Mouse (Mus musculus): ENCODE measurements around the gene Kif1b.

The Kif1b gene

GRCm38 (mm10) chr4:149166215-149166946 lies 141.1 kb downstream of the Kif1b start, which contains the start of gene Pgd:
Gene Pgd, minus strand, starts transcription at chr4:149166771.
- DNase-seq, result peak; percentile 98

GRCm38 (mm10) chr4:149164150-149164549 lies 143.3 kb downstream of the Kif1b start:
- DNase-seq, result no peak

GRCm38 (mm10) chr4:149163196-149163595 lies 144.3 kb downstream of the Kif1b start:
- DNase-seq, result no peak

- no peak for DNase-seq
These were observed 146.3 kb downstream of the Kif1b start for GRCm38 (mm10) chr4:149161166-149161565.

- no peak for DNase-seq
These were observed 147.6 kb downstream of the Kif1b start for GRCm38 (mm10) chr4:149159891-149160290.

GRCm38 (mm10) chr4:149159203-149159602 lies 148.3 kb downstream of the Kif1b start:
- DNase-seq, result no peak

- no peak for DNase-seq
These were observed 150.0 kb downstream of the Kif1b start for GRCm38 (mm10) chr4:149157415-149157973.

- no peak for DNase-seq
These were observed 151.8 kb downstream of the Kif1b start for GRCm38 (mm10) chr4:149155711-149156110.

GRCm38 (mm10) chr4:149154859-149155258 lies 152.6 kb downstream of the Kif1b start:
- no peak for DNase-seq

- no peak for DNase-seq
These were observed 156.8 kb downstream of the Kif1b start for GRCm38 (mm10) chr4:149150721-149151120.

- no peak for DNase-seq
These were observed 157.2 kb downstream of the Kif1b start for GRCm38 (mm10) chr4:149150256-149150655.

- peak; percentile 42 for DNase-seq
These were observed 157.9 kb downstream of the Kif1b start for GRCm38 (mm10) chr4:149149611-149150010.

GRCm38 (mm10) chr4:149149196-149149595 lies 158.3 kb downstream of the Kif1b start:
- DNase-seq, result no peak

- DNase-seq, result no peak
These were observed 159.4 kb downstream of the Kif1b start for GRCm38 (mm10) chr4:149148084-149148483.

- no peak for DNase-seq
These were observed 160.0 kb downstream of the Kif1b start for GRCm38 (mm10) chr4:149147528-149147927.

- DNase-seq, result no peak
These were observed 162.3 kb downstream of the Kif1b start for GRCm38 (mm10) chr4:149145151-149145550.

- DNase-seq, result peak; percentile 90
These were observed 163.0 kb downstream of the Kif1b start for GRCm38 (mm10) chr4:149144459-149144858.

- no peak for DNase-seq
These were observed 163.9 kb downstream of the Kif1b start for GRCm38 (mm10) chr4:149143594-149143993.

- DNase-seq, result no peak
These were observed 169.0 kb downstream of the Kif1b start for GRCm38 (mm10) chr4:149138515-149138914.

- peak; percentile 96 for DNase-seq
These were observed 170.3 kb downstream of the Kif1b start, which contains the start of gene Cenps for GRCm38 (mm10) chr4:149136982-149137770. Gene Cenps, minus strand, starts transcription at chr4:149137629.

GRCm38 (mm10) chr4:149136116-149136850 lies 171.2 kb downstream of the Kif1b start:
- no peak for DNase-seq

GRCm38 (mm10) chr4:149133395-149133794 lies 174.1 kb downstream of the Kif1b start:
- no peak for DNase-seq
